Mouse (Mus musculus) c-Kit-positive CD71-positive TER-119-negative erythroid progenitor cells, embryonic 14.5 days (primary cell): ENCODE measurements around the gene Smarca4.
"Not testable (repeated sequence)": the region's sequence is repeated elsewhere in the genome, so short reads cannot be mapped to it uniquely, and the experiment has no call there.

Source experiments
- DNase-seq: peaks from one replicate; pipeline ENCODE4 v3.0.0-alpha.2; 2013; ENCODE audit warnings: low read depth

Smarca4 gene

DNA sequence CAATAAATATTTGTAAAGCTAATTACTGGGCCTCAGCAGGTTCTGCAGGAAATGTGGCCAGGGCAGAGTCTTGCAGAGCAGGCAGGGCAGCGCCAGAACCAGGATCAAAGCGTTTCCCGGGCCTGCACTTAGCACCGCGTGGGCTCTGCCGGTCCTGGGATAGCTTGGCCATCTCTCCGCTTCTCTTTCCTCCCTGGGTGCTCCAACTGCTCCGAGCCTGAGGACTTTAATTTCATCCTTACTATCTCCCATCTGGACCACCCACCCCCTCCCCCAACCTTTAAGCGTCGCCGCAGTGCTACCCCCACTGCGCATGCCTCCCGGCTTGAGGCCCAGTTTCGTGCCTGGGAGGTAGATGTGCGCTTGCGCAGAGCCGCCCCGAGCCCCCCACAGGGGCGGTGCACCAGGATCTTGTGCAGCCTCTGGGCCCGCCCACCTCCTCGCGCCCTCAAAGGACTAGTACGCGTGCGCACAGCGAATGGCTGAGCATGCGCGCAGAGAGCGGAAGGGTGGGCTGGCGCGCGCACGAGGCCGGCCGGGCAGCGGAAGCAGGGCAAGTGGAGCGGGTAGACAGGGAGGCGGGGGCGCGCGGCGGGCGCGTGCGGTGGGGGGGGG is at the start of gene Smarca4:
Gene Smarca4 (plus strand): TSS at position 553 of the 615 bp plus-strand sequence.
- peak; percentile 99 for DNase-seq

DNA sequence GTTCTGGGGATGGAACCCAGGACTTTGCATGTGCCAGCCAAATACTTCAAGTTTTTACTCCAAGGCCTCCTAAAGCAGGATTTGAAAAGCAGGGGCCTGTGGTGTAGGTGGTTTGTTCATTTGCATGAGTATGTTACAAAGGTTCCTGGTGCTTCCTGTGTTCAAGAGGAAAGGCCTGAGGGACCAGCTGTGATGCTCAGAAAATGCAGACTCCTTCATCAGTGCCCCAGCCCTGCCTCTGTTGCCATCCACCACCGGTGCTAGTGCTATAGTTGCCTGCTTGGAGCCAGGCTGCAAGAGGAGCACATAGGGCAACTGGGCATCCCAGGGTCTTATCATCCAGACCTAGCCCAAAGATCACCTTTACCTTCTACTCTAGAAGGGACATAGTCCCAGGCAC is 49.4 kb upstream of the Smarca4 start:
- no peak for DNase-seq

DNA sequence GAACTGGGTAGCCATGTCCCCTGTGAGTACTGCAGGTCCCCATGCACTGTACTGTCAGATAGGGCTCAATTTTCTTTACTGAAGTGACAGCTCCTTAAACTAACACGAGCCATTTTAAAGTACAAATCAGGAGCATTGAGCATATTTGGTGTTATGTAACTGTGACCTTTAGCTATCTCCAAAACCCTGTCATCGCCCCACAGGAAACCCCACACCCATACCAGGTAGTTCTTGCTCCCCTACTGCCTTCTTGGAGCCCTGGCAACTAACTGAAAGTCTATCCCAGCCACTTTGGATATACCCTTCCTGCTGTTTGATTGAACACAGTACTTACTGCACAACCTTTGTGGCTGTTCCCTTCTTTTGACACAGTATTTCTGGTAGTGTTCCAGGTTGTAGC is 48.9 kb upstream of the Smarca4 start:
- no peak for DNase-seq

DNA sequence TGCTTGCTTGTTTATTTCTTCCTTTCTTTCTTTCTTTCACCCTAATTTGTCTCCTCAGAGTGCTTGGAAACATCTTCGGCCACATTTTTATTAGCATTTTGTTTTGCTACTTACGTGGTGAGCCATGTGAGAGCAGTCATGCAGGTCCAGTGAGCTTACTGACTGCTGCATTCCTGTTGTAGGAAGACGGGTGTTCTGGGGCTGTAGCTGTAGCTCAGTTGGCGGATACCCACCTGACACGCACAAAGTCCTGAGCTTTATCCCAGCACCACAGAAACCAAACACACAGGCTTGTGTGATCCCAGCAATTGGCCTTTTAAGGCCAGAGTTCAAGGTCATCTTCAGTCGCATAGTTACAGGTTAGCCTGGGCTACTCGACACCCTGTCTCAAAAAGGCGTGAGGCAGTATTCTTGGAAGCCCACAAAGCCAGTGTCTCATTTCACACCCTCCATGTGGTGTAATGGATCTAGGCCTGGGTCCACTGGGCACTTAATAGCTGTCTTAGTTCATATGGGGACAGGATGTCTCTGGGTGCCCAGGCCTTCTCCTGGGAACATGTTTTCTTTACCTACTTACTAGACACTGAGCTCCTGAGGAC is 47.2 kb upstream of the Smarca4 start:
- DNase-seq = no peak

DNA sequence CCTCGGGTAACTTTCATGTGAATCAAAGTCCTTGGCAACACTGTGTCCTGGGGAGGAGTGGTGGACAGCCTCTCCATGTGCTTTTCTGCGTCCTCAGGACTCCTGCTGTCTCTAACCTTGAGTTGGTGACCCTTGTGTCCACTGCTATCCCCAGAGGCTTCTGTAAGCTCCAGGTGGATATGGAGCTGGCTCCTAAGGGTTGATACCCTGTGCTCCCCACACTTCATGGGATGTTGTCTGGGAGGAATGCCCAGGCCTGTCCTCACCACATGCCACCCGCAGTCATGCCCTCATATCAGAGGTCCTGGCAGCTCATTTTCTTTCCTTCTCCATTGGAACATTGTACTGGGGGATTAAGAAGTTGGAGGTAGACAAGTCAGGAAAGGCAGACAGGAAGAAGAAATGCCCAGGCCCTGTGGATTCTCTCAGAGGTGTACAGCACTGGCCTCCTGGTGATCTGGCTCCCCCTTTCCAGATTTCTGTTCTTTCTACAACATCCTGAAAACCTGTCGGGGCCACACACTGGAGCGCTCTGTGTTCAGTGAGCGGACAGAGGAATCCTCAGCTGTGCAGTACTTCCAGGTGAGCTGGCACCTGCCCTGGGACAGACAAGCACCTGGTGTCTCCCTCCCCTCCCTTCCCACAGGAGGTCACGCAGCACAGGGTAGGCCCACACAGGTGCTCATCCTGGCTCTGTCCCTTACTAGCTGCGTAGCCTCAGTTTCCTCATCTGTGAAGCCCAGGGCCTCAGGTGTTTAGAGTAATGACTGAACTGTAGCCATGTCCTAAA is 41.8 kb upstream of the Smarca4 start:
- DNase-seq = no peak

DNA sequence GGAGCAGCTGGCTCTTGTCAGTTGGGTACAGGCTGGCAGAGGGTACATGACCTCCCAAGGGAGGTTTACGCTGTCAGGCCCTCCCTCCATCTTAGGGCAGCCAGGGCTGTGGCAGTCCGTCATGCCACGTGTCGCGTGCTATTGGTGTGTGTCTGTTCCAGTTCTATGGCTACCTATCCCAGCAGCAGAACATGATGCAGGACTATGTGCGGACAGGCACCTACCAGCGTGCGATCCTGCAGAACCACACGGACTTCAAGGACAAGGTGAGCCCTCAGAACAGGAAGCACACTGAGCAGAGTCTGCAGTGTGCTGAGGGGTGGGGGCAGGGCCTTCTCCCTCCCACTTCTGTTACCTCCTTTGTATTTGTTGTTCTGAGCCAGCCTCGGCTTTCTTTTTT is 40.7 kb upstream of the Smarca4 start:
- DNase-seq = no peak

DNA sequence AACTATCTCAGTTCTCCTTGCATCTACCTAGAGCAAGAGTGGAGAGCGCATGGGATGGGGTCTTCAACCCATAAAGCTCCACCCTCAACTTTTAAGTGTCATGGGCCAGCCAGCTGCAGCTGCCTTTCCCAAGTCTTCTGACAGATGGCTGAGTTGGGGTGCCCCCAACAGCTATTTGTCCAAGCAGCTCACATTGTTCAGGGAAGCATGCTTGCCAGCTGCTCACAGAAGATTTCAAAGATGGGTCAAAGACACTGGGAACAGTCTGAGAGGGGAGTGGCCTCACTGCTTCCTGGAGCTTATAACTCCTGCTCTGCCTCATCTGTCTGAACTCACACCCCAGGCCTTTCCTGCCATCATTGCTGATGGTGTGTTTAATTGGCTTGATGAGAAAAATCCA is 39.7 kb upstream of the Smarca4 start:
- DNase-seq = no peak

DNA sequence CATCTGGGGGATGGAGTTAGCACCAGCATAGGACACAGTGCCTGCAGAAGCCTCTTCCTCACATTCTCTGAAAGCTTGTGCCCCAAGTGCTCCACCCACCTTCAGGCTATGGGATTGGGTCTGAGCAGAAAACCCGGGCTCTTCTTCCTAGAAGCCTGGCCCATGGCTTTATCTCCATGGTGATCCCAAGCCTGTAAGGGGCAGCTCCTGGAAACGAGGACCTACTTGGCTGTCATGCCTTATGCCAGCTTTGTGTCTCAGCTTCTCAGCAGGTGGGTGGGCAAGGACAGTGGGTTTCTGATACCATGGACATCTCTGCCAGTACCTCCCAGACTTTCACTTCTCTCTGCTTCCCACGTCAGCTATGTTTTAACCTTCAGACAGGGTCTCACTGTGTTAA is 37.7 kb upstream of the Smarca4 start:
- DNase-seq = no peak

DNA sequence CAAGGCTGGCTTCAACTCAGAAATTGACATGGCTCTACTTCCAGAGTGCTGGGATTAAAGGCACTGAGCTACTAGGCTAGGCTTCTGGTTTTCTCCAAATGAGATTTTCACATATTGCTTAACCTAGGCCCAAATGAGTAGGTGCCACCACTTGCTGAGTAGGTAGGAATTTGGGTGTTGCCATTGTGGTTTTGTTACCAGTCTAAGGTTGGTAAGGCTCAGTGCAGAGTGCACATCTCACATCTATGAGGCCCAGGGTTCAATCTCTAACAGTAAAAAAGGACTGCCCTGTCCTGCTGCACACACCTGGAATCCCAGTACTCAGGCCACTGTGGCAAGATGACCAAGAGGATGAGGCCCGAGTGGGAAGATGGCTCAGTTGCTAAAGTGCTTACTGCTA is 30.6 kb upstream of the Smarca4 start:
- DNase-seq = no peak

DNA sequence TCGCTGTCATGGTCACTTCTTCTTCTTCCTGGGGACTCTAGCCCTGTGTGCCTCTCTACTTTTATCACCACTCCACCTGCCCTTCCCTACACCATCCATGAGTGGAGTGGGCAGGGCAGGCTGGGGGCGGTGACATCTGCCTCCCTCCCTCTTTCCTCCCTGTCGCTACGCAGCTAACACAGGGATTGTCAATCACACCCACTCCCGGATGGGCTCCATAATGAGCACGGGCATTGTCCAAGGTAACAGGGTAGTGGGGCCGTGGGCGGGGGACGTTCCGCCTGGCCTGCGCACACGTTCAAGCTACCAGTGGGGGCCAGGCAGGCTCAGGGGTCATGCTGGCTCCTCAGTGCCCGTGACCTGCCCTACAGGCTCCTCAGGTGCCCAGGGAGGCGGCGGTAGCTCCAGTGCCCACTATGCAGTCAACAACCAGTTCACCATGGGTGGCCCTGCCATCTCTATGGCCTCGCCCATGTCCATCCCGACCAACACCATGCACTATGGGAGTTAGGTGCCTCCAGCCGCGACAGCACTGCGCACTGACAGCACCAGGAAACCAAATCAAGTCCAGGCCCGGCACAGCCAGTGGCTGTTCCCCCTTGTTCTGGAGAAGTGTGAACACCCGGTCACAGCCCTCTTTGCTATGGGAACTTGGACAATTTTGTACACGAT is 28.2 kb upstream of the Smarca4 start:
- no peak for DNase-seq

DNA sequence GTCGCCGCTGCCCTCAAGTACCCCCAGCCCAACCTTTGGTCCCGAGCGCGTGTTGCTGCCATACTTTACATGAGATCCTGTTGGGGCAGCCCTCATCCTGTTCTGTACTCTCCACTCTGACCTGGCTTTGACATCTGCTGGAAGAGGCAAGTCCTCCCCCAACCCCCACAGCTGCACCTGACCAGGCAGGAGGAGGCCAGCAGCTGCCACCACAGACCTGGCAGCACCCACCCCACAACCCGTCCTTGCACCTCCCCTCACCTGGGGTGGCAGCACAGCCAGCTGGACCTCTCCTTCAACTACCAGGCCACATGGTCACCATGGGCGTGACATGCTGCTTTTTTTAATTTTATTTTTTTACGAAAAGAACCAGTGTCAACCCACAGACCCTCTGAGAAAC is 27.6 kb upstream of the Smarca4 start:
- no peak for DNase-seq

DNA sequence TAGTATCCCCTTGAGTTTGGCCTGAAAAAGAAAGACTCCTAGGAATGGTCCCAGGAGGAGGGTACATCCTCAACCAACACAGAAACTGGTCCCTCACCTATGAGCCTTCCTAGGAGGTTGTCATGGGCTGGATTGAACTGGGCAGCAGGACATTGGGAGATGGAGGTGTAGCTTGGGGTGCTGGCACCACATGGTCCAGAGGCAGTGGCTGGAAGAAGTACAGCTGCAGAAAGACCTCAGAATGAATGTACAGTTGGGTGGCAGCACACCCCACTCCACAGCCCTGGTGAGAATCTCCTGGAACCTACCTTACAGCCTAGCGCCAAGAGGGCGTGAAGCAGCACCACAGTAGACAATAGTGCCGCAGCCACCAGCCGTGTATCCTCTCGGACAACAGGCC is 26.4 kb upstream of the Smarca4 start:
- no peak for DNase-seq

DNA sequence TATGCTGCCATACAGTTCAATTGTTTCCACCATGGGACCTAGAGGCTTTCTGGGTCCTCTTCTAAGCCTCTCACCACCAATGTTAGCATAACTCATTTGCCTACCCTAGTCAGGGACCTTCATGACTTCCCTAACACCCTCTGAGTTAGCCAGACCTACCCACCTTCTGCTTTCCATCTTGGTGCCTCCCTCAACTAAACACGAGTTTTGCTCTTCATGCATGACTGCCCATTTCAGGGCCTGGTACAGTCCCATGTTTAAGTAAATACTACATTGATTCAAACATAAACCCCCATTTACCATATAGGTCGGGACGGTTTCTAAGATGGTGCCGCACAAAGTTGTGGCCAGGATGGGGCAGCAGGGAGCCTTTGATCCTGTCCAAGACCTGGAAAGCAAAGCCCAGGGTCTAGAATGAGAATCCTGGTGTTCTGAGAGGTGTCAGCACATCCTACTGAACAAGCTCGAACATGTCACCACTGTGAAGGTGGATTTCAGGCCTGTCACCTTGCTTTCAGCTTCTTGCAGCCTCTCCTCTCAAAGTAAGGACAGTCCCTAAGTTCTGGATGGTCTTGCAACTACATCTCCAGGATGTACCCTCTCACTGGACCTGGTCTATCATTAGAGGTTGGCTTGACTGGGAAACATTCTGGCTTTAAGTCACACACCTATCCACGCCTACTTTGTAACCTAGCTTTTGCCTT is 24.7 kb upstream of the Smarca4 start:
- DNase-seq = no peak

DNA sequence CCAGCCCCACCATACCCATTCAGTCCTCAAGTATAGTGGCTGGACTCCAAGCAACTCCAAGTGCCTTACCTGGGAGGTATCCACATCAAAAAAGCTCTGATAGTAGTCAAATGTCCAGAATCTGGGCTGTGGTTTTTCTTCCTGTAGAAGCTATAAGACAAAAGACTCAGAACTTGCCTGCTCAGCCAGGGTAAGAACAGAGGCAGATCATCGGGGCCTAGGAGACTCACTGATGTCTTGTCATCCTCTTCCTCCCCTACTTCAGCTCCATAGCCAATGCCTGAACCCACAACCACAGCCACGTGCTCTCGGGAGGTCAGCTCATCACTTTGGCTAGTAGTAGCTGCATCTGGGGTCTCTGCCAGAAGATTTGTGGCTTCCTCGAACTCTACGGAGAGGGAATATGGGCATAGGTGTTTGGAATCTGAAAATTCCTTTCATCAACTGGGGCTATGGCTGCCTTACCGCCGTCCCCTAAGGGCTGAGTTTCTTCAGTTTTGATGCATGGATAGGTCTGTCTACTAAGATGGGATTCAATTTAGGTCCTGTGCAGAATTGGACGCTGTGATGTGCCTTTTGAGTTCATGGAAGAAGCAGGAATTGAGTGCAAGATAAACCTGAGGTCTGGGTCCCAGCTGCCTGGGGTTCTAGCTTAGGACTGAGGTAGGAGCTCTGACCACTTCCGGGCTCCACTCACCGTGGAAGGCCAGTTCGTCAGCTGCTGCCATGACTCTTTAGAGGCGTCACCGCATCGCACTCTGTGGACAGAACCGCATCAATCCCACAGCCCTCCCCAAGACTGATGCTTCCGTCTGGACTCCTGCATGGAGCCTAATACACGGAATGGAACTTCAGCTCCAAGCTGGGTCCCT is 23.9 kb upstream of the Smarca4 start:
- no peak for DNase-seq

DNA sequence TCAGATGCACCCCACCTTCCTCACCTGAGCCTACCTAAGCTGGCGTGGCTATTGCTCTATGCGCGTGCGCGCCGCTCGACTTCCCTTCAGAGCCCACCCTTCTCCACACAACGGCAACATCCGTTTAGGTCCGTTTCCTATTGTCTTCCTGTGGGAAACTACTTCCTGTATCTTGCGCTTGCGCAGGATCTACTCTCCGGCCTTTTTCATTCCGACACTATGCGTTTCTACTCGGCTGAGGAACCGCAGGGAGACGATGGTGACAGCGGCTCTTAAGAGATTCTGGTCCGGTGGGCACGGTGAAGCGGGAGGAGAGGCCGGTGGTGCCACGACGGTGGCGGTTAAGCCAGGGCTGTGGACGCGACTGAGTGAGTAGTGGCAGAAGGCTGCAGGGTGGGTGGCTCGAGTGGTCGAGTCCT is 23.3 kb upstream of the Smarca4 start, which contains the start of the genes Timm29 and Yipf2:
Gene Timm29 (plus strand): TSS at position 20 of the 419 bp plus-strand sequence.
Gene Yipf2 (minus strand): TSS at position 126 of the 419 bp plus-strand sequence.
- peak; percentile 98 for DNase-seq

DNA sequence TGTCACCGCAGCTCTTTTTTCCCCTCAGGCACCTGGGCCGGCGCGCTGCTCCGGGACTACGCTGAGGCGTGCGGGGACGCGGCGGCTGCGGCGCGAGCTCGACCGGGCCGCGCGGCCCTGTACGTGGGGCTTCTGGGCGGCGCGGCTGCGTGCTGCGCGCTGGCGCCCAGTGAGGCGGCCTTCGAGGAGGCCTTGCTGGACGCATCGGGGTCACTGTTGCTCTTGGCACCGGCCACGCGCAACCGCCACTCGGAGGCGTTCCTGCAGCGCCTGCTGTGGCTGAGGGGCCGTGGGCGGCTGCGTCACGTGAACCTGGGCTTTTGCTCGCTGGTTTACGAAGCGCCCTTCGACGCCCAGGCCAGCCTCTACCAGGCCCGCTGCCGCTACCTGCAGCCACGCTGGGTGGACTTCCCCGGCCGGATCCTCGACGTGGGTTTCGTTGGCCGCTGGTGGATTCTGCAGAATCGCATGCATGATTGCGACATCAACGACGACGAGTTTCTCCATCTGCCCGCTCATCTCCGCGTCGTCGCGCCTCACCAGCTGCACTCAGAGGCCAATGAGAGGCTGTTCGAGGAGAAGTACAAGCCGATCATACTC is 22.7 kb upstream of the Smarca4 start:
- DNase-seq = no peak

DNA sequence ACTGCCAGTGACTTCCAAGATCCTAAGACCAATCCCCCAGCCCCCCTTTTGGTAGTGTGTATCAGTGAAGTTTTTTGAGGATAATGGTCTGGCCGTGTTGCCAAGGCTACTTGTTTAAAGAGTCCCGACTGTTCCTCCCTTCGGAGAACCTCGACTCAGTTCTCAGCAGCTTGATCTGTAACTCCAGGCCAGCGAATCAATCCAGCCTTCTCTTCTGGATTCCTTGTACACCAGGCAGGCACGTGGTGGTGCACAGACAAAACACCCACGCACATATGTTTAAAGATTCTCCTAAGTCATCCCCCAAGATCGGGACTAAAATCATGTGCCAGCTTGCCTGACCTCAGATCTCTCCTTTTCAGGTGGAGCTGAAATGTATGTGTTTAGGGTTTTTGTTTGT is 21.6 kb upstream of the Smarca4 start:
- DNase-seq = not testable (repeated sequence)

DNA sequence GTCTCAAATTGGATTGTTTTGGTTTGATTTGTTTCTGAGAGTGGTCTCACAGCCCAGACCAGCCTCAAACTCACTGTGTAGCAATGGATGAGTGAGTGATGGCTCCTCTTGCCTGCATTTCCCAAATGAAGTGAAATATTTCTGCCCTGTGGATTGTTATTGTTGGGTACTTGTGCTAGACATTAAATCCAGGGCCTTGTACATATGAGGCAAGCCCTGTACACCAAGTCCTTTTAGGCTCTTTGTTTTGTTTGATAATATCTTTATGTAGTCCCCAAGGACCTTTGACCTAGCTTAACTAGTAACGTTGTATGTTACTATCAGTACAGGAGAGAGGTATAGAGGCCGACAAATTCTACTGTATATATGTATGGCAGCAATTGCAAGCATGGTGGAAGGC is 21.1 kb upstream of the Smarca4 start:
- DNase-seq = no peak

DNA sequence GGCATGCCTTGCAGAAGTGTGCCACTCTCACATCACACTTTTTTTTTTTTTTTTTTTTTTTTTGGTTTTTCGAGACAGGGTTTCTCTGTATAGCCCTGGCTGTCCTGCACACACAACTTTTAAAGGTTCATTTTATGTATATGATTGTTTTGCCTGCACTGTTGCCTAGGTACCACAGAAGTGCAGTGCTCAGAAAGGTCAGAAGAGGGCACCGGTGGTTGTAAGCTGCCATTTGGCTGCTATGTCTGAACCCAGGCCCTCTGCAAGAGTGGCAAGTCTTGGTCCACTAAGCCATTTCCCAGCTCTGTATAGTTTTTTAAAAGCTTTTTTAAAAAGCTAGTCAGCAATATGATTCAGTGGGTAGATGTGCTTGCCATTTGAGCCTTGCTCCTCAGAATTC is 17.8 kb upstream of the Smarca4 start:
- no peak for DNase-seq

DNA sequence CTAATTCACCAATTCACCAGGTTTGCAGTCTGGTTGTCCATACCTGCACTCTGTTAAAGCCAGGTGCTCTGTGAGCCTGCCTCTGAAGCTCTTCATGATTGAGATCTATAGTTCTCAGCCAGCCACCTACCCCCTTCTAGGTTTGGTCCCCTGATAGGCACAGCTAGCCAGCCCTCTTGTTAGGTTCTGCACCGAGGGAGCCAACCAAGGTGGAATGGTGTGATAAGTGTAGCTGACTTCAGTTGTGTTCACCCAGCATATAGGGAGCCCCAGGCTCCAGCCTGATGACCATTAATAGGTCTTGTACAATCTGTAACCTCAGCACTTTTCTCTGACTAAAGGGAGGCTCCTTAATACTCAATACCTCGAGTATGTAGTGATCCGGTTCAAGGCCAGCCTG is 15.8 kb upstream of the Smarca4 start:
- no peak for DNase-seq

DNA sequence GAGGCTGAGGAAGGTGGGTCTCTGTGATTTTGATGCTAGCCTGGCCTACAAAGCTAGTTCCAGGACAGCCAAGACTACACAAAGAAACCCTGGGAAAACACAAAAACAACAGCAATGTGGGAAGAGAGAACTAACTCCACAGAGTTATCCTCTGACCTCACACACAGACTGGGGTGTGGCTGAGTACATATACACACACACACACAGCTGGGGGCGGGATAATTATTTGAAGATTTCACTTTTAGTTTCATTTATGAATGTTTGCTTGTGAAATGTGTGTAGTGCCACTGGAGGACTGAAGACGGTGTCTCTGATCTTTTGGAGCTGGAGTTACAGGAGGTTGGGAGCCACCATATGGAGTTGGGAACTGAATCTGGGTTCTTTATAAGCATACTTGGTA is 14.9 kb upstream of the Smarca4 start:
- no peak for DNase-seq
